Mouse (Mus musculus) embryonic facial prominence, embryonic 13.5 days (tissue): ENCODE results near the gene Wwox. TPM values are rescaled to one million over a fixed set of nuclear protein-coding genes. Genes with fewer than 3 reads are reported as not detected.

ENCODE experiments used
- ATAC-seq: fragments of 200-750 bp; cut with Nextera tagmentation; 2 replicates; pipeline ENCODE4 v1.8.0; 2017; ENCODE audit warnings: low read depth; ENCODE audit not compliant: insufficient number of reproducible peaks, insufficient read depth, low FRiP score, low TSS enrichment
- H3K27ac ChIP-seq: fragments of 300-500 bp; sonication (generic); 2 replicates; pipeline ENCODE4 v1.5.1; 2015; ENCODE audit warnings: moderate library complexity, mild to moderate bottlenecking, inconsistent platforms
- H3K27me3 ChIP-seq: fragments of 300-500 bp; sonication (generic); 2 replicates; pipeline ENCODE4 v1.6.1; 2015; ENCODE audit warnings: mild to moderate bottlenecking, inconsistent platforms
- H3K36me3 ChIP-seq: fragments of 300-500 bp; sonication (generic); 2 replicates; pipeline ENCODE4 v1.6.1; 2015; ENCODE audit warnings: mild to moderate bottlenecking, inconsistent platforms
- H3K4me1 ChIP-seq: fragments of 300-500 bp; sonication (generic); 2 replicates; pipeline ENCODE4 v1.6.1; 2015; ENCODE audit warnings: inconsistent platforms
- H3K4me2 ChIP-seq: fragments of 300-500 bp; sonication (generic); 2 replicates; pipeline ENCODE4 v1.6.1; 2015; ENCODE audit warnings: moderate library complexity, mild to moderate bottlenecking, inconsistent platforms
- H3K4me3 ChIP-seq: fragments of 300-500 bp; sonication (generic); 2 replicates; pipeline ENCODE4 v1.5.1; 2015; ENCODE audit warnings: mild to moderate bottlenecking, inconsistent platforms
- H3K9ac ChIP-seq: fragments of 300-500 bp; sonication (generic); 2 replicates; pipeline ENCODE4 v1.6.1; 2015; ENCODE audit warnings: mild to moderate bottlenecking, inconsistent platforms
- H3K9me3 ChIP-seq: fragments of 300-500 bp; sonication (generic); 2 replicates; pipeline ENCODE4 v1.6.1; 2016; ENCODE audit warnings: inconsistent platforms
- WGBS: fragments of 180-500 bp; shearing (Covaris S2); methylation state at CpG from one replicate; pipeline ENCODE4 v1.1.7; 2015; ENCODE audit warnings: mixed read lengths; 5-methylcytosine and 5-hydroxymethylcytosine counted together
- polyA plus RNA-seq: library from polyadenylated mRNA; unstranded; fragments of >200 nt; fragmentation: Nextera tagmentation; extraction: Ambion mirVana; gene quantifications from 2 replicates; pipeline ENCODE4 v1.2.1, GENCODE M21; 2015

Wwox gene
- polyA plus RNA-seq, 1 experiment from 2014 or later, result 11.5 TPM

DNA sequence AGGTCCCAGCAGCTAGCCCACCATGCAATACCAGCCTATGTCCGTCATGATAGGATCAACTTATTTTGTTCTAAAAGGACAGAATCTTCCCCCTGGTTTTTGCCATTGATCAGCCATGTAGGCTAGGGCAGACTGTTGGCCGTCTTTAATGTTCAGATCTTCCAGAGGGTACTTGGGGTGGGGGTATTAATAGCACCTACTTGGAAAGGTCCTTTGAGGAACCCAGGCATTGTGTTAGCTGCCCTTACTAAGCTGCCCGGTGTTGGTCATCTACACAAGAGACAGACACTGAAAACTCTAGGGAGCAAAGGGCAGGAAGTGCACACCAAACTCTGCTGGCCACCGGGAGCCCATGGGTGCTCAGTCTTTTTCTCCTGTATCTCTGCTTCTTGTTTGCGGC, 838.8 kb downstream of the Wwox start:
- Histone ChIP-seq H3K4me2 (no peak overlapping the region), H3K36me3 (no peaks in the 10 kb centered on the region), H3K27ac (no peak overlapping the region), H3K9me3 (no peaks in the 10 kb centered on the region), H3K9ac (no peak overlapping the region), H3K4me3 (no peak overlapping the region), H3K27me3 (no peaks in the 10 kb centered on the region), H3K4me1 (no peaks in the 10 kb centered on the region)
- ATAC-seq, result no peak
- WGBS, result 88% methylated on average over 5 of the region's 5 CpGs

DNA sequence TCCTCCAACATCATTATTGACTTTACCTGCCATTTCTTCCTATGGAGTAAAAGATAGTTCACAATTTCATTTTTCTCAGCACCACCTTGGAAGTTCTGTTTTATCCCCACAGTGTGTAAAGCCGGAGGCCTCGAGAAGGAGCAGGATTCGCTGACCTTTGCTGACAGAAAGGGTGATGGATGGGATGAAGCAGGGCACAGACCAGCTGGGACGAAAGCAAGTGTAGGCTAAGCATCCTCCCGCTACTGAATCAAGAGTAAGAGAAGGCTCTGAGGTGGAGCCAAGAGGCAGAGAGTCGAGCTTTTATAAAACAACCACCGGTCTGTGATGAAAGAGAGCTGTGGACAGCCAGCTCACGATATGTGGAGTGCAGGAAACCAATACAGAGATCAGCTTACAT, 850.8 kb downstream of the Wwox start:
- Histone ChIP-seq H3K9ac (no peak overlapping the region), H3K4me1 (no peaks in the 10 kb centered on the region), H3K27me3 (no peaks in the 10 kb centered on the region), H3K36me3 (no peaks in the 10 kb centered on the region), H3K27ac (no peak overlapping the region), H3K4me3 (no peak overlapping the region), H3K9me3 (peaks cover 10% of the 10 kb centered on the region), H3K4me2 (no peak overlapping the region)
- 79% methylated on average over 8 of the region's 8 CpGs for WGBS
- ATAC-seq, result no peak

DNA sequence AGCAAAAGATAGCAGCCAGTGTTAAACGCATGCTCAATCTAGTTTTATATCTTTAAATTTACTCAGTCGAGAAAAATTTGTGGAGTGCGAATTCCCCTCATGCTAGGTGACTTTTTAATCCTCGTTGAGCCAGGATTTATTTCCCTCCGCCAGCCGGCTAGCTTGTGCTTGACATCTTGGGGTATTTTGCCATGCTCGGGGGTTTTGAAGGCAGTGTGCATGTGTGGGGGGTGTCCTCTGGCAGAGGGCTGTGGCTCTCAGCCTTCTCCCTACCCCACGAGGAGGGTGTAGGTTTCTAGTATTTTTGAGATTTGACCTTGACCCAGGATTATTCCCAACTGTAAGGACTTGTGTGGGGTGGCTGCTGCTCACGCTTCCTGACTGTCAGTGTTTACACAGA, 857.3 kb downstream of the Wwox start:
- H3K9me3 ChIP-seq, result peaks cover 2% of the 10 kb centered on the region; the same call in 1 of the 2 replicates
- no peak overlapping the region for H3K9ac ChIP-seq
- H3K4me2 ChIP-seq, result no peak overlapping the region
- no peak overlapping the region for H3K27ac ChIP-seq
- no peaks in the 10 kb centered on the region for H3K36me3 ChIP-seq
- H3K27me3 ChIP-seq, result no peaks in the 10 kb centered on the region
- 62% methylated on average over 9 of the region's 9 CpGs for WGBS
- H3K4me1 ChIP-seq, result no peaks in the 10 kb centered on the region
- no peak for ATAC-seq
- no peak overlapping the region for H3K4me3 ChIP-seq

DNA sequence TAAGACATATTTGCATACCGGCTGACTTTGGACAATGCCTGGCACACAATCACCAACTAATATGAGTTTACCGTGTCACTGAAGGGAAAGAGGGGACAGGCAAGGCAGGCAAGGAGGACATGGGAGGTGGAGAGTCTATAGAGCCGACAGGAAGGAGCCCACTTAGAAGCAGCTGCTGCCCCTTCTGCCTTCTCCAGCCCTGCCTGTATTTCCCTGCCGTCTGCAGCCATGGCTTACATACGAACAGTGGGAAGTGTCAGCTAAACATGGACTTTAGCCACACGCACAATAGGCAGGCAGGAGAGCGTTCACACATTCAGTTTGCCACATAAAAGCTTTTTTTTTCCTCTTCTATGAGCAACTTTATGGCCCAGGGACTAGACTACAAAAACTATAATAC, 863.0 kb downstream of the Wwox start:
- Histone ChIP-seq H3K9ac (no peak overlapping the region), H3K36me3 (no peaks in the 10 kb centered on the region), H3K4me1 (peaks cover 3% of the 10 kb centered on the region; the same call in 1 of the 2 replicates), H3K27ac (no peak overlapping the region), H3K4me2 (no peak overlapping the region), H3K9me3 (no peaks in the 10 kb centered on the region), H3K27me3 (no peaks in the 10 kb centered on the region), H3K4me3 (no peak overlapping the region)
- 68% methylated on average over 7 of the region's 7 CpGs for WGBS
- ATAC-seq, result no peak

DNA sequence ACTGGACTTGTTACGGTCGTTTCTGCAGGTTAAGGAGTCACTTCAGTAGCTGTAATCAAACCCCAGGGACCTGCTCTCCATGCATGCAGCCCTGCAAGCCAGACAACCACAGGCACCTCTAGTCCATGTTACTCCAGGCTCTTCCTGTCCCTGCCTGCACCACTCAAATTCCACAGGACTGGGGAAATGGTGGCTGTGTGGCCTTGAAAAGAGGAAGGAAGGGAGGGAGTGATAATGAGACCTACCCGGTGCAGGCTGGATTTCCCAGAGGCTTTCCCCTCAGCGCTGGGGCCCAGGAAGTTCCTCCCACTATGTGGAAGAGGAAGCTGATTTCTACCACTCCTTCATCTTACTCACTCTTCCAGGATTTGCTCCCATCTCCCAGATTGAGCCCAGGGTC, 868.0 kb downstream of the Wwox start:
- 33% methylated on average over 4 of the region's 4 CpGs for WGBS
- H3K4me3 ChIP-seq, result no peak overlapping the region
- no peak overlapping the region for H3K9ac ChIP-seq
- no peak overlapping the region for H3K27ac ChIP-seq
- no peaks in the 10 kb centered on the region for H3K36me3 ChIP-seq
- ATAC-seq, result no peak
- H3K9me3 ChIP-seq, result no peaks in the 10 kb centered on the region
- no peaks in the 10 kb centered on the region for H3K27me3 ChIP-seq
- no peak overlapping the region for H3K4me2 ChIP-seq
- peaks cover 8% of the 10 kb centered on the region; the same call in 1 of the 2 replicates for H3K4me1 ChIP-seq

DNA sequence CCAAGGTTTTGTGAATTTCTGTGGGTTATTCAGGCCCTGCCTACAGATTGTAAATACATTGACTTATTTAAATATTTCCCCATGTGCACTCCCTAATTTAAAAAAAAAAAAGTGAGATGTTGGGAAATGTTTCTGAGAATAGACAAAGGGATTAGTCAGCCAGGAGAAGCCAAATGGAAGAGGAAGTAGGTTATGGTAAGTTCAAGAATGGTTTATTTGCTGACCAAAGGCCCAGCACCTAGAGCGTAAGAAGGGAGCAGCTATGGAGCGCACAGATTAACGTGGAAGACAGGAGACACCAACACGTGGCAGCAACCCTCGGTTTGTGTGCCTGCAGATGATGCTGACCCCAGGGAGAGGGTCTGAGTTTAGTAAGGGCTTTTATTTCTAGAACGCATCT, 871.5 kb downstream of the Wwox start:
- WGBS, result 91% methylated on average over 6 of the region's 6 CpGs
- ATAC-seq, result no peak
- no peak overlapping the region for H3K4me2 ChIP-seq
- no peak overlapping the region for H3K27ac ChIP-seq
- no peaks in the 10 kb centered on the region for H3K27me3 ChIP-seq
- H3K9me3 ChIP-seq, result no peaks in the 10 kb centered on the region
- peaks cover 16% of the 10 kb centered on the region for H3K4me1 ChIP-seq
- H3K9ac ChIP-seq, result no peak overlapping the region
- H3K4me3 ChIP-seq, result no peak overlapping the region
- no peaks in the 10 kb centered on the region for H3K36me3 ChIP-seq

DNA sequence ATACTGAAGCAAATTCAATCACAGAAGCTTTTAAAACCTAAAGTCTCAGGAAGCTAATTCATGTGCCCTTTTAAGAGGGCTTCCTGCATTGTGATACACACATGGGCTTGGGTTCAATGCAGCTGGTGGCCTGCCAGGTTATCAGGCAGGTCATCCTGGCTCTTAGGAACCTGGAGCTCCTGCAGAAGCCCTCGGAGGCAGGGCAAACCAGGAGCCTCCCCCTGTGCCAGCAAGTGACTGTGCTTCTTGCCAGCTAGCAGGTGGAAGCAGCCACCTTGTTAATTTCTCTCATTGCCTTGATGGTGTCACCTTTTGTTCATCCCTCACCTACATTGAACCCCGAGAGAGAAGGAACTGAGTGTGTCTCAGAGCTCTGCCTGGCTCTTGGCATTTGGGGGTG, 872.9 kb downstream of the Wwox start:
- WGBS, result 73% methylated on average over 2 of the region's 2 CpGs
- H3K9me3 ChIP-seq, result no peaks in the 10 kb centered on the region
- no peaks in the 10 kb centered on the region for H3K27me3 ChIP-seq
- H3K4me2 ChIP-seq, result no peak overlapping the region
- H3K36me3 ChIP-seq, result no peaks in the 10 kb centered on the region
- peaks cover 13% of the 10 kb centered on the region for H3K4me1 ChIP-seq
- H3K9ac ChIP-seq, result no peak overlapping the region
- ATAC-seq, result no peak
- no peak overlapping the region for H3K27ac ChIP-seq
- no peak overlapping the region for H3K4me3 ChIP-seq

DNA sequence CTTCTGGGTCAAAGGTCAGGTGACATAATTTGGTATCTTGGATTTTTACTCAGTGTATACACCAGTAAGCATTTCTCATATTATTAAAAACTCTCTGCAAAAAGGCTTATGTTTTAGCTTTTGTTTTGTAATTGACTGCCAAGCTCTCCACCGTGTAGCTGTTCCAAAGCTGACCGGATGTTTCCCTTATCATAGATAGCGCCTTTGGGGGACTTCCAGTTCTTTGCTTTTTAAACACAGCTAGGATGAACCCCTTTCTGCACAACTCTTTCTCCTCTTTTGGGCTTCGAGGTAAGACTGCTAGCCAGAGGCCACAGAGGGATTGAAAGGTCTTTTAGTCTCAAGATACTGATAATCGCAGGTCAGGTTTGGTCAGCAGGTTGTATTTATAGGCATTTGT, 883.0 kb downstream of the Wwox start:
- no peak overlapping the region for H3K9ac ChIP-seq
- H3K4me2 ChIP-seq, result no peak overlapping the region
- WGBS, result 85% methylated on average over 5 of the region's 5 CpGs
- no peak overlapping the region for H3K27ac ChIP-seq
- no peak for ATAC-seq
- no peaks in the 10 kb centered on the region for H3K36me3 ChIP-seq
- H3K27me3 ChIP-seq, result no peaks in the 10 kb centered on the region
- no peaks in the 10 kb centered on the region for H3K4me1 ChIP-seq
- no peak overlapping the region for H3K4me3 ChIP-seq
- H3K9me3 ChIP-seq, result no peaks in the 10 kb centered on the region

DNA sequence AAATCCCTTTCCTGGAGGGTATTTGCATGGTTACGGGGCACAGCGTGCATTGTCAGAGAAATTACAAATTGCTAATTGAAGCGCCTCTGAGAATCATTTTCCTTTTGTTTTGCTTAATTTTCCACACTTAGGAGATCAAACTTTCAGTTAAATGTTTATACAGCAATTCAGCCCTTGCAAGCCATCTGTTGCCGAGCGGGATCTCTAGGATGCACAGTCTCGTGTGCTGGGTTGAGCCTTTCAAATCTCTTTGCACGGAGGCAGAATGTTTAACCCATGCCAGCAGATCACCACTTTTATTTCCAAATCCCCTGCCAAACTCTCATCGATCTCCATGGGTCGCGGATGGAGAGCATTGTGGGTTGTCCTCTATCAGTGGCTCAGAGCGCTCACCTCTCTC, 891.2 kb downstream of the Wwox start:
- 71% methylated on average over 11 of the region's 11 CpGs for whole genome bisulfite sequencing

DNA sequence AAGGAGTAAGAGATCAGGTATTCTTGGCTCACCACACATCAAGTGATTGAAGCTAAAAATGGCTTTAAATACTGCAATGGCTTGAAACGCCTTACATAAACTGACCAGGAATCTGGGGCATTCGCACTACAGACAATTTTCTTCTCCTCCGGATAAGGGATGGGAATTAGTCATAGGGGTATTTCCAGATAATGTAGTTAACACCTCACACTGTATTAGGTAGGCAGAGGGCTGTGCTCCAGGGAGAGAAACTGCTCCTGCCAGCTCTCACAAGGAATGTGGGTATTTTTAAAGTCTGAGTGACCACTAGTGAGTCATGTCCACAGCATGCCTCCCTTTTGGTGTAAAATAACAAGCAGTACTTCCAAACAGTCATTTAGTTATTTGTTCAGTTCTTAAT, 894.5 kb downstream of the Wwox start:
- no peaks in the 10 kb centered on the region for H3K9me3 ChIP-seq
- no peaks in the 10 kb centered on the region for H3K36me3 ChIP-seq
- H3K27me3 ChIP-seq, result no peaks in the 10 kb centered on the region
- no peak overlapping the region for H3K9ac ChIP-seq
- H3K27ac ChIP-seq, result no peak overlapping the region
- no peak for ATAC-seq
- H3K4me3 ChIP-seq, result no peak overlapping the region
- H3K4me1 ChIP-seq, result no peaks in the 10 kb centered on the region
- 82% methylated on average over 3 of the region's 3 CpGs for WGBS
- H3K4me2 ChIP-seq, result no peak overlapping the region

More for the DNA sequence above, 891.2 kb downstream of the Wwox start:
- no peak overlapping the region for H3K4me3 ChIP-seq
- ATAC-seq, result no peak
- H3K36me3 ChIP-seq, result no peaks in the 10 kb centered on the region
- no peaks in the 10 kb centered on the region for H3K4me1 ChIP-seq
- no peaks in the 10 kb centered on the region for H3K27me3 ChIP-seq
- H3K9ac ChIP-seq, result no peak overlapping the region
- H3K4me2 ChIP-seq, result no peak overlapping the region
- H3K9me3 ChIP-seq, result no peaks in the 10 kb centered on the region
- no peak overlapping the region for H3K27ac ChIP-seq

DNA sequence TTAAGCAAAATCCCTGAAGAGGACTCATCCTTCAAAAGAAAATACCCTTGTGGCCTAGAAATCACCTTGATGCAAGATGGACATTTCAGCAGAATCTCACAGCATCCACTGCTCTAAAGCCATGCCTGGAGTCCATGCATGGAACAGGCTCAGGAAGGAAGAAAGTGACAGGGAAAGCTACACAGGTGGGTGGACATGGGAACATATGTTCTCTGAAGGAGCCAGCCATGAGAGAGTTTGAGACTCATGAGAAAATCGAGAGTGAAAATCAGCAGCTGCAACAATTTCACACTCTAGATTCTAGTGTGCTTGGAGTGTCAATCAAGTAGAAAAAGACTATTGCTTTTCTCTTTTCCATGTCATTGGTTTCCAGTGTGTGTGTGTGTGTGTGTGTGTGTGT, 896.9 kb downstream of the Wwox start:
- no peaks in the 10 kb centered on the region for H3K4me1 ChIP-seq
- 58% methylated on average over 1 of the region's 1 CpGs for WGBS
- H3K36me3 ChIP-seq, result no peaks in the 10 kb centered on the region
- H3K9me3 ChIP-seq, result no peaks in the 10 kb centered on the region
- H3K27ac ChIP-seq, result no peak overlapping the region
- no peaks in the 10 kb centered on the region for H3K27me3 ChIP-seq
- no peak overlapping the region for H3K4me3 ChIP-seq
- H3K9ac ChIP-seq, result no peak overlapping the region
- no peak for ATAC-seq
- no peak overlapping the region for H3K4me2 ChIP-seq

DNA sequence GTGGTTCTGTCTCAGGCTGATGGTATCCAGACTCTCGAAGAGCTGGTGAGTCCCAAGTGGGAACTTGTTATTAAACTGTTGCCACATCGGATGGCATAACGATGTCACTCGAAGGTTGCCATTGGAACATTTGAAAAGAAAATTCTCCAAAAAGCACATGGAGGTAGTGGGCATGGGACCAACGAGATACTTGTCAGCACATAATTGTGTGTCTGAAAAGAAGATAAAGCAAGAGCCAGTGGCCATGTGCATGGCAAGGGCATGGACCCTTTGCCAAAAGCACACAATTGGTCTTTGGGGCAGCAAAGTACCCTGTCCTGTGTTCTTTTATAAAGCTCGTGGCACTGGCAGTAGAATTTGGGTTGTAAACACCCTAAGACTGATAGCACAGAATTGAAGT, 909.2 kb downstream of the Wwox start:
- no peak overlapping the region for H3K4me3 ChIP-seq
- no peak overlapping the region for H3K9ac ChIP-seq
- no peak overlapping the region for H3K4me2 ChIP-seq
- WGBS, result 84% methylated on average over 6 of the region's 6 CpGs
- H3K4me1 ChIP-seq, result peaks cover 3% of the 10 kb centered on the region; the same call in 1 of the 2 replicates
- ATAC-seq, result no peak
- H3K27ac ChIP-seq, result no peak overlapping the region
- H3K36me3 ChIP-seq, result no peaks in the 10 kb centered on the region
- H3K27me3 ChIP-seq, result no peaks in the 10 kb centered on the region
- 0 out of 2 replicates have a peak, but pooled peaks cover under 1% of the 10 kb centered on the region for H3K9me3 ChIP-seq

DNA sequence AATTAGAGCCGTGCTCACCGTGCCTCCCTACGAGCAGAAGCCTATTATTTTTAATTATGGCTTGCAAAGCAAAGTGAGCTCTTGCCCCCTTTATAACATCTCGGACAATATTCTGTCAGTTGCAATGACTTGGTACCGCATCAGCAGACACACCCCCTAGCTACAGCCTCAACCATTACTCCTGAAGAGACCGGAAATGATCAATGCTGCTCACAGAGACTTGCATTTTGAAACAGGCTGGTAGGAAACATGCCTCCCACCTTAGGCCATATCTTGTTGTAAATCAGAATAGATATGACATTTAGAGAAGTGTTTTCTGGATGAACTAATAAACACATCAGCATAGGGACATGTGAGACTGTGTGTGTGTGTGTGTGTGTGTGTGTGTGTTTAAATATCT, 911.3 kb downstream of the Wwox start:
- 70% methylated on average over 6 of the region's 6 CpGs for WGBS
- Histone ChIP-seq H3K4me1 (peaks cover 3% of the 10 kb centered on the region; the same call in 1 of the 2 replicates), H3K36me3 (no peaks in the 10 kb centered on the region; the same call in 1 of the 2 replicates), H3K9ac (no peak overlapping the region), H3K4me3 (no peak overlapping the region), H3K27me3 (no peaks in the 10 kb centered on the region), H3K27ac (no peak overlapping the region), H3K9me3 (peaks cover 10% of the 10 kb centered on the region; the same call in 1 of the 2 replicates), H3K4me2 (no peak overlapping the region)
- ATAC-seq, result no peak
